Mouse (Mus musculus): ENCODE results near the gene Hspa1b. TPM values are rescaled to one million over a fixed set of nuclear protein-coding genes. Genes with fewer than 3 reads are reported as not detected.
"Not testable (repeated sequence)": the region's sequence is repeated elsewhere in the genome, so short reads cannot be mapped to it uniquely, and the experiment has no call there.

Gene Hspa1b
- total and polyA plus RNA-seq, 2 experiments from 2014 or later: 0.25 to 21.6 TPM

DNA sequence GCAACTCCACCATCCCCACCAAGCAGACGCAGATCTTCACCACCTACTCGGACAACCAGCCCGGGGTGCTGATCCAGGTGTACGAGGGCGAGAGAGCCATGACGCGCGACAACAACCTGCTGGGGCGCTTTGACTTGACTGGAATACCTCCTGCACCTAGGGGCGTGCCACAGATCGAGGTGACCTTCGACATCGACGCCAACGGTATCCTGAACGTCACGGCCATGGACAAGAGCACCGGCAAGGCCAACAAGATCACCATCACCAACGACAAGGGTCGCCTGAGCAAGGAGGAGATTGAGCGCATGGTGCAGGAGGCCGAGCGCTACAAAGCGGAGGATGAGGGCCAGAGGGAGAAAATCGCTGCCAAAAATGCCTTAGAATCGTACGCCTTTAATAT lies 19.2 kb upstream of the Hspa1b start:
- no peak overlapping the region for H3K4me3 ChIP-seq (ENCODE audit: low read depth, low read length)
- no peak for ATAC-seq (ENCODE audit: insufficient read depth, low read depth)
- no peak for TF ChIP-seq CTCF (IDR thresholded peaks at IDR 0.05; ENCODE audit: low read depth)
- TF ChIP-seq EP300 (IDR thresholded peaks at IDR 0.05; ENCODE audit: low read depth): no peak
- H3K4me2 ChIP-seq (ENCODE audit: low read depth, low read length): no peak overlapping the region
- H3K27ac ChIP-seq (ENCODE audit: low read depth): no peak overlapping the region
- peaks cover 13% of the 10 kb centered on the region for H3K4me1 ChIP-seq (ENCODE audit: control insufficient read depth, insufficient read depth)
- no peaks in the 10 kb centered on the region for H3K36me3 ChIP-seq (replicated peaks; ENCODE audit: control insufficient read depth, insufficient read depth, low read length)
- no peaks in the 10 kb centered on the region for H3K9me3 ChIP-seq (replicated peaks; ENCODE audit: control insufficient read depth, low read length)
- DNase-seq (ENCODE audit: low spot score): no peak
- WGBS: 82% methylated on average over 27 of the region's 27 CpGs
- H3K9ac ChIP-seq (replicated peaks; ENCODE audit: low read depth, low read length): no peak overlapping the region
- H3K27me3 ChIP-seq (ENCODE audit: control insufficient read depth, insufficient read depth, low read length): no peaks in the 10 kb centered on the region

DNA sequence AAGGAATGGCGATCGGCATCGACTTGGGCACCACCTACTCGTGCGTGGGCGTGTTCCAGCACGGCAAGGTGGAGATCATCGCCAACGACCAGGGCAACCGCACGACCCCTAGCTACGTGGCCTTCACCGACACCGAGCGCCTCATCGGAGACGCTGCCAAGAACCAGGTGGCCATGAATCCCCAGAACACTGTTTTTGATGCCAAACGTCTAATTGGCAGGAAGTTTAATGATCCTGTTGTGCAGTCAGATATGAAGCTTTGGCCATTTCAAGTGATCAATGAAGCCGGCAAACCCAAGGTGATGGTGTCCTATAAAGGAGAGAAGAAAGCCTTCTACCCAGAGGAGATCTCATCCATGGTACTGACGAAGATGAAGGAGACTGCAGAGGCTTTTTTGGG lies 18.0 kb upstream of the Hspa1b start:
- no peaks in the 10 kb centered on the region for H3K9me3 ChIP-seq (replicated peaks; ENCODE audit: control insufficient read depth, low read length)
- H3K27me3 ChIP-seq (ENCODE audit: control insufficient read depth, insufficient read depth, low read length): no peaks in the 10 kb centered on the region
- no peak overlapping the region for H3K4me3 ChIP-seq (ENCODE audit: low read depth, low read length)
- H3K4me2 ChIP-seq (ENCODE audit: low read depth, low read length): no peak overlapping the region
- 91% methylated on average over 20 of the region's 20 CpGs for WGBS
- no peak overlapping the region for H3K27ac ChIP-seq (ENCODE audit: low read depth)
- TF ChIP-seq EP300 (IDR thresholded peaks at IDR 0.05; ENCODE audit: low read depth): no peak
- TF ChIP-seq CTCF (IDR thresholded peaks at IDR 0.05; ENCODE audit: low read depth): no peak
- DNase-seq (ENCODE audit: low spot score) (no peak), ATAC-seq (ENCODE audit: insufficient read depth, low read depth) (no peak)
- no peaks in the 10 kb centered on the region for H3K36me3 ChIP-seq (replicated peaks; ENCODE audit: control insufficient read depth, insufficient read depth, low read length)
- H3K9ac ChIP-seq (replicated peaks; ENCODE audit: low read depth, low read length): no peak overlapping the region
- 0 out of 2 replicates have a peak, but pooled peaks cover 12% of the 10 kb centered on the region for H3K4me1 ChIP-seq (ENCODE audit: control insufficient read depth, insufficient read depth)

DNA sequence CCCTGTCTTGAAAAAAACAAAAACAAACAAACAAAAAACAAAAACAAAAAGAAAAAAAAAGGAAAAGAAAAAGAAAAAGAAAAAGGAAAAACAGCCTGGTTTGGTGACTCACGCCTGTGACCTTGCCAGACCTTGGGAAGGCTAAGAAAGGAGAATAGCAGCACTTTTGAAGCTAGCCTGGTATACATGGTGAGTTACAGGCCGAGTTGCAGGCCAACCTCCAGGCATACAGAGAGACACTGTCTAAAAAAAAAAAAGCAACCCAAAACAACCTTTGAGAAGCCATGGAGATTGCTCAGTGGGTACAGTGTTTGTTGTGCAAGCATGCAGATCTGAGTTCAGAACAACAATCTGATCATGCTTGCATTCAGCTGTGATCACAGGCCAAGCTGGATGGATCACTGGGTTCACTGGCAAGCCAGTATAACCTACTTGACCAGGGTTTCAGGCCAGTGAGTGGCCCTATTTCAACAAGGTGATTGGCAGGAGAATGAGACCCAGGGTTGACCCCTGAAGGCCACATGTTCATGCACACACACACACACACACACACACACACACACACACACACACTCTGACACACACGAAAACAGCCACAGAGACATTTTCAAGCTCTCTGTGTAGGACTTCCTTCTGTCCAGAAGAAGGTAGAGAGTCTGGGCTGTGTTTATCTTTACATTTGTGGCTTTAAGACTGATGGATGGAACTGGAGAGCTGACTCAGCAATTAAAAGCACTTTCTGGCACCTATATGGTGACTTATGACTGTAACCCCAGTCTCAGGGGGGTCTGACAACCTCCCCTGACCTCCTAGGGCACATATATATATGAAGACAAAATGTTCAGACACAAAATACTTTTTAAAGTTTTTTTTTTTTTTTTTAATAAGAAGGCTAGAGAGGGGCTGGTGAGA lies 16.8 kb upstream of the Hspa1b start:
- TF ChIP-seq EP300 (IDR thresholded peaks at IDR 0.05; ENCODE audit: low read depth): no peak
- TF ChIP-seq CTCF (IDR thresholded peaks at IDR 0.05; ENCODE audit: low read depth): no peak
- H3K9me3 ChIP-seq (replicated peaks; ENCODE audit: control insufficient read depth, low read length): no peaks in the 10 kb centered on the region
- no peak overlapping the region for H3K27ac ChIP-seq (ENCODE audit: low read depth)
- no peak overlapping the region for H3K4me3 ChIP-seq (ENCODE audit: low read depth, low read length)
- no peak overlapping the region for H3K4me2 ChIP-seq (ENCODE audit: low read depth, low read length)
- no peak overlapping the region for H3K9ac ChIP-seq (replicated peaks; ENCODE audit: low read depth, low read length)
- DNase-seq (ENCODE audit: low spot score): no peak
- WGBS: 79% methylated on average over 3 of the region's 3 CpGs
- ATAC-seq (ENCODE audit: insufficient read depth, low read depth): no peak
- H3K36me3 ChIP-seq (replicated peaks; ENCODE audit: control insufficient read depth, insufficient read depth, low read length): no peaks in the 10 kb centered on the region
- H3K27me3 ChIP-seq (ENCODE audit: control insufficient read depth, insufficient read depth, low read length): no peaks in the 10 kb centered on the region
- H3K4me1 ChIP-seq (ENCODE audit: control insufficient read depth, insufficient read depth): 0 out of 2 replicates have a peak, but pooled peaks cover 7% of the 10 kb centered on the region

DNA sequence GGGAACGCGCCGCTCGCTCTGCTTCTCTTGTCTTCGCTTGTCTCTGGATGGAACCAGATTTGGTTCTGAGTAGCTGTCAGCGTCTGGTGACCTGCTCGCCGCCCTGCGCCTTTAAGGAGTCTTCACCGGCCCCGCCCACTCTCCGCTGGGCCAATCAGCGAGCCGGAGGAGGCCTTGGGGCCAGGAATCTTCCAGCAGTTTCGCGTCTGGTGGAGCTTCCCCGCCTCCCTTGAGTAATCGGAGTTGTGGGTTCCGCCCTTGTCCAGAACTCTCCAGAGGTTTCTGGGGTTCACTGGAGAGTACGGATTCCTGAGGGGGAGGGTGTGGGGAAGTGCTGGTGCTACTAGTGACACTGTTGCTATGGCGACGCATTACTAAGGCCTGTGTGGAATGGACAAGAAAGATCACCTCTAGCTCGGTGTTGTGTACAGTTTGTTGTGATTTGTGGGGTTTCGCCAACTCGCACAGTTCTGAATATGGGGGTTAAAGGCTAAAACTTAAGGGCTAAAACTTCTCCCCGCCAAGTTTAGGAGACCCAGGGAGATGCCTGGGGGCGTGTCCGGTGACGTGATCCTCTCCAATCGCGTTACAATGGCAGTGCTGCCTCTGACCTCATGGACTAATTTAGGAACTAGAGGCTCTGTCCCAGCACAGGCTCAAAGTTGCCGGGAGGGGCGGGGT lies 13.2 kb upstream of the Hspa1b start, which contains the start of the genes Hspa1a and Hspa1l:
TSS of gene Hspa1a (minus strand) at position 88 of the 681 bp plus-strand sequence.
TSS of gene Hspa1l (plus strand) at position 635 of the 681 bp plus-strand sequence.
- Histone ChIP-seq H3K4me3 (ENCODE audit: low read depth, low read length) (peak within 1 kb of the TSS; percentile 44), H3K9ac (replicated peaks; ENCODE audit: low read depth, low read length) (peak within 1 kb of the TSS; percentile 6; the same call in 1 of the 2 replicates), H3K27me3 (ENCODE audit: control insufficient read depth, insufficient read depth, low read length) (peaks cover 23% of the 10 kb centered on the region), H3K27ac (ENCODE audit: low read depth) (peak within 1 kb of the TSS; percentile 69), H3K4me2 (ENCODE audit: low read depth, low read length) (peak within 1 kb of the TSS; percentile 60)
- H3K9me3 ChIP-seq (replicated peaks; ENCODE audit: control insufficient read depth, low read length); H3K4me1 ChIP-seq (ENCODE audit: control insufficient read depth, insufficient read depth); H3K36me3 ChIP-seq (replicated peaks; ENCODE audit: control insufficient read depth, insufficient read depth, low read length): not testable (repeated sequence)
- WGBS: under 1% methylated on average over 25 of the region's 33 CpGs
- ATAC-seq (ENCODE audit: insufficient read depth, low read depth) (peak; percentile 91), DNase-seq (ENCODE audit: low spot score) (peak; percentile 93)

DNA sequence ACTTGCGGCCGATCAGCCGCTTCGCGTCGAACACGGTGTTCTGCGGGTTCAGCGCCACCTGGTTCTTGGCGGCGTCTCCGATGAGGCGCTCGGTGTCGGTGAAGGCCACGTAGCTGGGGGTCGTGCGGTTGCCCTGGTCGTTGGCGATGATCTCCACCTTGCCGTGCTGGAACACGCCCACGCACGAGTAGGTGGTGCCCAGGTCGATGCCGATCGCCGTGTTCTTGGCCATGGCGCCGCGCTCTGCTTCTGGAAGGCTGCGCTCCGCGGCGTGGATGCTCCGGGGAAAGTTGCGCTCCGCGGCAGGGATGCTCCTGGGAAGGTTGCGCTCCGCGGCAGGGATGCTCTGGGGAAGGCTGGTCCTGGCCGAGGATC lies 12.6 kb upstream of the Hspa1b start:
- Histone ChIP-seq H3K4me2 (ENCODE audit: low read depth, low read length) (peak overlapping the region; percentile 60), H3K4me3 (ENCODE audit: low read depth, low read length) (peak overlapping the region; percentile 44), H3K27me3 (ENCODE audit: control insufficient read depth, insufficient read depth, low read length) (peaks cover 23% of the 10 kb centered on the region)
- ATAC-seq (ENCODE audit: insufficient read depth, low read depth): peak; percentile 1; the same call in 1 of the 2 replicates
- 4% methylated on average over 19 of the region's 43 CpGs for WGBS
- not testable (repeated sequence) for H3K36me3 ChIP-seq (replicated peaks; ENCODE audit: control insufficient read depth, insufficient read depth, low read length); H3K27ac ChIP-seq (ENCODE audit: low read depth); H3K9ac ChIP-seq (replicated peaks; ENCODE audit: low read depth, low read length); DNase-seq (ENCODE audit: low spot score); H3K4me1 ChIP-seq (ENCODE audit: control insufficient read depth, insufficient read depth); H3K9me3 ChIP-seq (replicated peaks; ENCODE audit: control insufficient read depth, low read length)

DNA sequence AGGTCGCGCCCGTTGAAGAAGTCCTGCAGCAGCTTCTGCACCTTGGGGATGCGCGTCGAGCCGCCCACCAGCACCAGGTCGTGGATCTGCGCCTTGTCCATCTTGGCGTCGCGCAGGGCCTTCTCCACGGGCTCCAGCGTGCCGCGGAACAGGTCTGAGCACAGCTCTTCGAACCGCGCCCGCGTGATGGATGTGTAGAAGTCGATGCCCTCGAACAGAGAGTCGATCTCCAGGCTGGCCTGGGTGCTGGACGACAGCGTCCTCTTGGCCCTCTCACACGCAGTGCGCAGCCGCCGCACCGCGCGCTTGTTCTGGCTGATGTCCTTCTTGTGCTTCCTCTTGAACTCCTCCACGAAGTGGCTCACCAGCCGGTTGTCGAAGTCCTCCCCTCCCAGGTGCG lies 11.8 kb upstream of the Hspa1b start:
- 36% methylated on average over 4 of the region's 37 CpGs for WGBS
- not testable (repeated sequence) for H3K4me3 ChIP-seq (ENCODE audit: low read depth, low read length); DNase-seq (ENCODE audit: low spot score); ATAC-seq (ENCODE audit: insufficient read depth, low read depth); H3K4me2 ChIP-seq (ENCODE audit: low read depth, low read length); H3K4me1 ChIP-seq (ENCODE audit: control insufficient read depth, insufficient read depth); H3K36me3 ChIP-seq (replicated peaks; ENCODE audit: control insufficient read depth, insufficient read depth, low read length); H3K9me3 ChIP-seq (replicated peaks; ENCODE audit: control insufficient read depth, low read length); H3K9ac ChIP-seq (replicated peaks; ENCODE audit: low read depth, low read length); H3K27ac ChIP-seq (ENCODE audit: low read depth)
- peaks cover 23% of the 10 kb centered on the region for H3K27me3 ChIP-seq (ENCODE audit: control insufficient read depth, insufficient read depth, low read length)

DNA sequence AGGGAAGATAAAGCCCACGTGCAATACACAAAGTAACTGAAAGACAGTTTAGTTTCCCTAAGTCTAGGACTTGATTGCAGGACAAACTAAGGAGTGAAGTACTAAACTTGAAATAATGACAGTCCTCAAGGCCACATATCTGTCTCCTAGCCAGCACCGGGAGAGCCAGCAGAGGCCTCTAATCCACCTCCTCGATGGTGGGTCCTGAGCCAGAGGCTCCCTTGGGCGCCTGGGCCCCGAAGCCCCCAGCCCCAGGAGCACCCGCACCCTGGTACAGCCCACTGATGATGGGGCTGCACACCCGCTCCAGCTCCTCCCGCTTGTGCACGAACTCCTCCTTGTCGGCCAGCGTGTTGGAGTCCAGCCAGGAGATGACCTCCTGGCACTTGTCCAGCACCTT lies 10.8 kb upstream of the Hspa1b start, which contains the start of gene Gm20481:
TSS of gene Gm20481 (plus strand) at position 91 of the 400 bp plus-strand sequence.
- DNase-seq (ENCODE audit: low spot score); H3K27ac ChIP-seq (ENCODE audit: low read depth); H3K9me3 ChIP-seq (replicated peaks; ENCODE audit: control insufficient read depth, low read length); H3K4me1 ChIP-seq (ENCODE audit: control insufficient read depth, insufficient read depth); H3K4me3 ChIP-seq (ENCODE audit: low read depth, low read length); H3K4me2 ChIP-seq (ENCODE audit: low read depth, low read length); ATAC-seq (ENCODE audit: insufficient read depth, low read depth); H3K9ac ChIP-seq (replicated peaks; ENCODE audit: low read depth, low read length); H3K36me3 ChIP-seq (replicated peaks; ENCODE audit: control insufficient read depth, insufficient read depth, low read length): not testable (repeated sequence)
- 60% methylated on average over 6 of the region's 11 CpGs for WGBS
- H3K27me3 ChIP-seq (ENCODE audit: control insufficient read depth, insufficient read depth, low read length): peaks cover 23% of the 10 kb centered on the region
